Mouse (Mus musculus): Measurements from ENCODE around the gene Fkrp. TPM values are rescaled to one million over a fixed set of nuclear protein-coding genes. Genes with fewer than 3 reads are reported as not detected.
A peak's percentile ranks its signal among the peaks of the same experiment; 100 is the strongest.

Gene Fkrp
- polyA plus RNA-seq (2012; ENCODE audit: insufficient read depth, low replicate concordance) = 14.8 and 21.1 TPM in 2 replicates

DNA sequence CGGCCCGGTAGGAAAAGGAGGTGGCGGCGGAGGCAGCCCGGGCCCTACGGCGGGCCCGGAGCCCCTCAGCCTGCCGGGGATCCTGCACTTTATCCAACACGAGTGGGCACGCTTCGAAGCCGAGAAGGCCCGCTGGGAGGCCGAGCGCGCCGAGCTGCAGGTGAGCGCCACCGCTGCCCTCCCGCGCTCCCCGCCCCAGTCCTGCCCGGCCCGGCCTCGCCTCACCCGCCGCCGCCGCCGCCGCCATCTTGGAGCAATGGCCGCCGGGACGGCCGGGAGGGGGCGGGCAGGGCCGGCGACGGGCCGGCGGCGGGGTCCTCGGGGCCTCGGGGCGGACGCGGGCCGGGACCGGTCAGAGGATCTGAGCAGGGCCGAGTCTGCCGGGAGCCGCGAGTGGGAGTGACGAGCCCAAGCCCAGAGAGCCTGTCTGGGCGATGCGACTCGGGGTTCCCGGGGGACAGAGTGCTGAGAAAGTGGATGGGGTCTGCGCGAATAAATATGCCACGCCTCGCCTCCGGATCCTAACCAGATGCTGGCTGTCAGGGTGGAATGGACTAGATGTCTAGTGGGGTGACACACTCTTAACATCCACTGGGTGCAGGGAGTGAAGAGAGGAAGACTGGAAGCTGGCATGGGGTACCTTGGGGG, at the start of gene Fkrp:
TSS of gene Fkrp (minus strand) at position 258 of the 648 bp plus-strand sequence.
- H3K4me1 ChIP-seq = peaks cover 62% of the 10 kb centered on the region
- H3K4me3 ChIP-seq (replicated peaks) = peak within 1 kb of the TSS; percentile 98
- TF ChIP-seq FLI1 (IDR thresholded peaks at IDR 0.05; ENCODE audit: low read length) (no peak), GATA1 (IDR thresholded peaks at IDR 0.05; ENCODE audit: borderline replicate concordance, low read length) (no peak)
- H3K9me3 ChIP-seq = no peaks in the 10 kb centered on the region
- H3K36me3 ChIP-seq (replicated peaks; ENCODE audit: low read length) = peaks cover 51% of the 10 kb centered on the region
- H3K27me3 ChIP-seq (replicated peaks) = no peaks in the 10 kb centered on the region

DNA sequence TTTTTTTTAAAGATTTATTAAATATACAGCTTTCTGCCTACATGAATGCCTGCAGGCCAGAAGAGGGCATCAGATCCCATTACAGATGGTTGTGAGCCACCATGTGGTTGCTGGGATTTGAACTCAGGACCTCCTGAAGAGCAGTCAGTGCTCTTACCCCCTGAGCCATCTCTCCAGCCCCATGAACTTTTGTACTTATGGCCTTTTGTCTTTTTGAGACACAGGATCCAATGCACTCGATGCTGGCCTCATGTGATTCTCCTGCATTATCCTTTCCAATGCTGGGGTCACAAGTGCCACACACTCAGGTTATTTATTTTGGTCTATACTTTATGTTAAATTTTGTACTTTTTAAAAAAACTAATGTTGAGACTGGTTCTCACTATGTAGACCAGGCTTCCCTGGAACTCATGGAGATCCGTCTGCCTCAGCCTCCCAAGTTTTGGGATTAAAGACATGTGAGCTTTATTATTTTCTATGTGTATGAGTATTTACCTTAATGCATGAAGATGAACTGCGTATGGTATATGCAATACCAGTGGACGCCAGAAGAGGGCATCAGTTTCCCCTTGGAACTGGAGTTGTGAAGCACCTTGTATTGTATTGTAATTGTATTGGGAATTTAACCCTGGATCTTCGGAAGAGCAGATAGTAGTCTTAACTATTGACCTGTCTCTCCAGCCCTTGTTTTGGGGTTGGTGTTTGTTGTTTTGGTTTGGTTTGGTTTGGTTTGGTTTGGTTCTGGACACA, 43.5 kb upstream of the Fkrp start:
- Histone ChIP-seq H3K4me3 (replicated peaks) (no peak overlapping the region), H3K9me3 (no peaks in the 10 kb centered on the region), H3K4me1 (peaks cover 15% of the 10 kb centered on the region), H3K36me3 (replicated peaks; ENCODE audit: low read length) (peaks cover 98% of the 10 kb centered on the region), H3K27me3 (replicated peaks) (no peaks in the 10 kb centered on the region)
- TF ChIP-seq FLI1 (IDR thresholded peaks at IDR 0.05; ENCODE audit: low read length) (no peak), GATA1 (IDR thresholded peaks at IDR 0.05; ENCODE audit: borderline replicate concordance, low read length) (no peak)

DNA sequence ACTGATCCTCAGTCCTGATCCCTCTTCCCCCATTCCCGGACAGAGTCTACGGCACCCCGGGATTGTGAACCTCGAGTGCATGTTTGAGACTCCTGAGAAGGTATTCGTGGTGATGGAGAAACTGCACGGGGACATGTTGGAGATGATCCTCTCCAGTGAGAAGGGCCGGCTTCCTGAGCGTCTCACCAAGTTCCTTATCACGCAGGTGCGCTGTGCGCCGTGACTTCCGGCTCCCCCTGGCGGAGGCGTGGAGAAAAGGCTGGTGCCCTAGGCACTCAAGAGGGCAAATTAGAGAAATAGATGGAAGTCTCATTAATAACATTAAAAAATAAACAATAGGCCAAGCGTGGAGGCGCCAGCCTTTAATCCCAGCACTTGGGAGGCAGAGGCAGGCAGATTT, 41.8 kb upstream of the Fkrp start:
- H3K36me3 ChIP-seq (replicated peaks; ENCODE audit: low read length) = peaks cover 98% of the 10 kb centered on the region
- H3K9me3 ChIP-seq = no peaks in the 10 kb centered on the region
- no peaks in the 10 kb centered on the region for H3K27me3 ChIP-seq (replicated peaks)

GRCm38 (mm10) chr7:16853302-16853831, 36.8 kb upstream of the Fkrp start:
- no peak for TF ChIP-seq FLI1 (IDR thresholded peaks at IDR 0.05; ENCODE audit: low read length)
- TF ChIP-seq GATA1 (IDR thresholded peaks at IDR 0.05; ENCODE audit: borderline replicate concordance, low read length) = no peak
- peaks cover 97% of the 10 kb centered on the region for H3K36me3 ChIP-seq (replicated peaks; ENCODE audit: low read length)

More for the DNA sequence above, 41.8 kb upstream of the Fkrp start:
- H3K4me1 ChIP-seq = peaks cover 19% of the 10 kb centered on the region
- TF ChIP-seq GATA1 (IDR thresholded peaks at IDR 0.05; ENCODE audit: borderline replicate concordance, low read length) (no peak), FLI1 (IDR thresholded peaks at IDR 0.05; ENCODE audit: low read length) (no peak)
- H3K4me3 ChIP-seq (replicated peaks) = no peak overlapping the region

DNA sequence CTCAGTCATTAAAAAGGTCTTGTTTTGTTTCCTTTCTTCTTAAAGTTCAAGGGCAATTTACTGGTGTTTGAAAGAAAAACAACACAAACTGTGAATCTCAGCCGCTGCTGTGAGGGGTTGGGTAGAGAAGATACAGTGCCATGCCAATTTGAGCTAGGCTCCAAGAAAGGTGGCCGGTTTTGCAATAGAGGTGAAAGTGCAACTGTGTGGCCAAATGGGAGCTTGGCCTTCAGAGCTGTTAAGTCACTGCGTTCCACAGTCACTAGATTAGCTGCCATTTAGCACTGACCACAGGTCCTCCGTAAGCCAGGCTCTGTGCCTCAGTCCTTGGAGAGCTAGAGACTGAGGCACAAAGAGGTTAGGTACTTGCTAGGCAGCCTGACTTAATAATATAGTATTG, 35.1 kb upstream of the Fkrp start:
- TF ChIP-seq GATA1 (IDR thresholded peaks at IDR 0.05; ENCODE audit: borderline replicate concordance, low read length) = no peak
- TF ChIP-seq FLI1 (IDR thresholded peaks at IDR 0.05; ENCODE audit: low read length) = no peak
- peaks cover 37% of the 10 kb centered on the region for H3K4me1 ChIP-seq
- H3K36me3 ChIP-seq (replicated peaks; ENCODE audit: low read length) = peaks cover 97% of the 10 kb centered on the region
- no peaks in the 10 kb centered on the region for H3K27me3 ChIP-seq (replicated peaks)
- no peak overlapping the region for H3K4me3 ChIP-seq (replicated peaks)
- H3K9me3 ChIP-seq = no peaks in the 10 kb centered on the region

More at GRCm38 (mm10) chr7:16853302-16853831, 36.8 kb upstream of the Fkrp start:
- no peak overlapping the region for H3K4me3 ChIP-seq (replicated peaks)
- H3K27me3 ChIP-seq (replicated peaks) = no peaks in the 10 kb centered on the region
- peaks cover 32% of the 10 kb centered on the region for H3K4me1 ChIP-seq
- H3K9me3 ChIP-seq = no peaks in the 10 kb centered on the region

- Histone ChIP-seq H3K9me3 (no peaks in the 10 kb centered on the region), H3K27me3 (replicated peaks) (no peaks in the 10 kb centered on the region), H3K4me1 (peaks cover 54% of the 10 kb centered on the region), H3K36me3 (replicated peaks; ENCODE audit: low read length) (peaks cover 78% of the 10 kb centered on the region), H3K4me3 (replicated peaks) (peak overlapping the region; percentile 62)
- TF ChIP-seq FLI1 (IDR thresholded peaks at IDR 0.05; ENCODE audit: low read length) (no peak), GATA1 (IDR thresholded peaks at IDR 0.05; ENCODE audit: borderline replicate concordance, low read length) (no peak)
Observed at GRCm38 (mm10) chr7:16848579-16848978, 32.0 kb upstream of the Fkrp start.

DNA sequence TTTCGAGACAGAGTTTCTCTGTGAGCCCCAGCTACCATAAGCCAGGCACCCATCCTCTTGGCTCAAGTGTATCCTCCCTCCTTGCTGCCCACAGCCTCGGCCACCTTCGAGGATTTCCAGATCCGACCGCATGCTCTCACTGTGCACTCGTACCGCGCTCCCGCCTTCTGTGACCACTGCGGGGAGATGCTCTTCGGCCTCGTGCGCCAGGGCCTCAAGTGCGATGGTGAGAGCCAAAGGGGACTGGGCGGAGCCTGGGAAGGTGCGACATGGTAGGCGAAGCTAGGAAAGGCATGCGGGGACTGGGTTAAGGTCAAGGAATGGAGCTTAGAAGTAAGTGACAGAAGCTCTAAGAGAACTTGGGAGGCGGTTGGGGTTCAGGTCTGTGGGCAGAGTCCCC, 31.0 kb upstream of the Fkrp start:
- no peaks in the 10 kb centered on the region for H3K9me3 ChIP-seq
- H3K4me1 ChIP-seq = peaks cover 49% of the 10 kb centered on the region
- H3K36me3 ChIP-seq (replicated peaks; ENCODE audit: low read length) = peaks cover 68% of the 10 kb centered on the region
- no peaks in the 10 kb centered on the region for H3K27me3 ChIP-seq (replicated peaks)
- H3K4me3 ChIP-seq (replicated peaks) = peak overlapping the region; percentile 18
- TF ChIP-seq GATA1 (IDR thresholded peaks at IDR 0.05; ENCODE audit: borderline replicate concordance, low read length) = no peak
- TF ChIP-seq FLI1 (IDR thresholded peaks at IDR 0.05; ENCODE audit: low read length) = no peak

DNA sequence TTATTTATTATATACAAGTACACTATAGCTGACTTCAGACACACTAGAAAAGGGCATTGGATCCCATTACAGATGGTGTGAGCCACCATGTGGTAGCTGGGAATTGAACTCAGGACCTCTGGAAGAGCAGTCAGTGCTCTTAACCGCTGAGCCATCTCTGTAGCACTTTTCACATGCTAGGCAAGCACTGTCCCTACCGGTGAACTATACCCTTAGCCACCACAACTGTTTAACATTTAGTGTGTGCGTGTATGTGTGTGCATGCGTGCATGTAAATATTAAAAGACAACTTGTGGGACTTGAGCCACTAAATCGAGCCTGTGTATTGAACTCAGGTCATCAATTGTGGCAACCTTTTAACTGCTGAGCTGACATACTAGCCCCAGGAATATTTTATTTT, 30.2 kb upstream of the Fkrp start:
- peaks cover 57% of the 10 kb centered on the region for H3K4me1 ChIP-seq
- TF ChIP-seq GATA1 (IDR thresholded peaks at IDR 0.05; ENCODE audit: borderline replicate concordance, low read length) = no peak
- TF ChIP-seq FLI1 (IDR thresholded peaks at IDR 0.05; ENCODE audit: low read length) = no peak
- H3K4me3 ChIP-seq (replicated peaks) = no peak overlapping the region
- H3K36me3 ChIP-seq (replicated peaks; ENCODE audit: low read length) = peaks cover 64% of the 10 kb centered on the region
- H3K9me3 ChIP-seq = no peaks in the 10 kb centered on the region
- no peaks in the 10 kb centered on the region for H3K27me3 ChIP-seq (replicated peaks)

GRCm38 (mm10) chr7:16845820-16846167, 29.3 kb upstream of the Fkrp start:
- Histone ChIP-seq H3K9me3 (no peaks in the 10 kb centered on the region), H3K36me3 (replicated peaks; ENCODE audit: low read length) (peaks cover 66% of the 10 kb centered on the region), H3K4me1 (peaks cover 67% of the 10 kb centered on the region), H3K27me3 (replicated peaks) (no peaks in the 10 kb centered on the region), H3K4me3 (replicated peaks) (peak overlapping the region; percentile 93)
- TF ChIP-seq GATA1 (IDR thresholded peaks at IDR 0.05; ENCODE audit: borderline replicate concordance, low read length) (no peak), FLI1 (IDR thresholded peaks at IDR 0.05; ENCODE audit: low read length) (no peak)
